Mouse (Mus musculus) neutrophil, adult 65 days (primary cell): ENCODE results near the gene Lrp5. TPM values are rescaled to one million over a fixed set of nuclear protein-coding genes. Genes with fewer than 3 reads are reported as not detected.

Source experiments
- total RNA-seq: library from RNA; stranded (reverse); gene quantifications from 2 replicates; pipeline ENCODE4 v1.2.4, GENCODE M21; 2023

Gene Lrp5
- 15.7 and 19.8 TPM in 2 replicates for total RNA-seq

GRCm38 (mm10) chr19:3686215-3686894 is at the start of gene Lrp5:
Lrp5 (minus strand) TSS chr19:3686564.

GRCm38 (mm10) chr19:3708078-3709012 is 22.0 kb upstream of the Lrp5 start, which contains the start of gene 1810055G02Rik:
1810055G02Rik (plus strand) TSS chr19:3708293.

GRCm38 (mm10) chr19:3575632-3576384 is 110.6 kb downstream of the Lrp5 start, which contains the start of gene Ppp6r3:
Ppp6r3 (minus strand) TSS chr19:3575749.

Other genes starting within 250 kb of the Lrp5 start
- 97.6 and 126 TPM in 2 replicates for gene Ppp6r3, start 110.8 kb downstream of the Lrp5 start, total RNA-seq
- 23.7 and 30.0 TPM in 2 replicates for gene 1810055G02Rik, start 21.7 kb upstream of the Lrp5 start, total RNA-seq
- 83.5 and 94.8 TPM in 2 replicates for gene Kmt5b, start 80.9 kb upstream of the Lrp5 start, total RNA-seq
- 104 and 157 TPM in 2 replicates for gene Chka, start 165.2 kb upstream of the Lrp5 start, total RNA-seq
- gene Tcirg1, start 220.6 kb upstream of the Lrp5 start, total RNA-seq, result 235 and 315 TPM in 2 replicates
- 44.6 and 47.3 TPM in 2 replicates for gene Ndufs8, start 226.2 kb upstream of the Lrp5 start, total RNA-seq
- 138 and 146 TPM in 2 replicates for gene Aldh3b1, start 243.2 kb upstream of the Lrp5 start, total RNA-seq
- 222 and 238 TPM in 2 replicates for gene Unc93b1, start 248.6 kb upstream of the Lrp5 start, total RNA-seq